Mouse (Mus musculus) frontal cortex, postnatal 14 days (tissue): ENCODE measurements around the gene Rbl1.
"Not testable (repeated sequence)": the region's sequence is repeated elsewhere in the genome, so short reads cannot be mapped to it uniquely, and the experiment has no call there.

Experiments used
- DNase-seq, 2 experiments: peaks; one replicate each; pipeline ENCODE4 v3.0.0; 2022; ENCODE audit warnings: low spot score in 2 of 2

The Rbl1 gene

DNA sequence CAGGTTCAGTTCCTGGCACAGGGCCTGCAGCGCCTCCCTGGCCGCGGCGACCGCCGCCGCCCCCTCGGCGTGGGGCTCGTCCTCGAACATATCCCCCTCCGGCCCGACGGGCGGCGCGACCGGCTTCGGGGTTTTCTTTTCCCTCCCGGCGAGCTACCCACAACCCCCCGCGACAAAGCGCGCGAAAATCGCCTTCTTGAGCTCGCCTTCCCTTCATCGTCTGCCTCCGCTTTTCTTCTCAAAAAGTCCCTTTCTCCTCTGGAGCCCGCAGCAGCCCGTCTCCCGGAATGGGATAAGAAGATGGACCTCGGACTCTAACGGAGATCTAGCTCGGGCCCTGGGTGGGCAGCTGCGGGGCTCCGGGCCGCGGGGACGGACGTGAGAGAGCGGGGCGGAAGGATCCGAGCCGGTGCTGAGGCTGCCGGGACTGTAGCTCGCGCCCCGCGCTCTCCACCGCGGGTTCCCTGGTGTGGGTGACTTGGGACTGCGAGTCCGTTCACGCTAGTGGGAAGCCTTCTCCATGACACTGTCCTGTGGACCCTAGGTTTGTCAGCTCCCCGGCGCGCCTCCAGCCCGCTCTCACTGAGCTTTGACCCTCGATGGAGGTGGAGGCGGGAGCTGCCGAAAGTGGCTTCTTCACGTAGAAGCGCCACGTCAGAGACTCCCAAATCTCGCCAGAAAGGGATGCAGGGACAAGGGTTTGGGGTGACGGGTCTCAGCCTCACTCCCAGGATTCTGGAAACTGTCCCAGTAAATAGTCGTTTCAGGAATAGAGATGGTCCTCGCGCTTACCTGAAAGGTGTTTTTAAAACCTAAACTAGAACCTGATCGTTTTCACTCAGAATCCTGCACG lies at the start of gene Rbl1:
Gene Rbl1 (minus strand): TSS at position 169 of the 853 bp plus-strand sequence.
- DNase-seq, result peak; percentile 81 to 83

GRCm38 (mm10) chr2:157248111-157248510 lies 43.8 kb upstream of the Rbl1 start:
- DNase-seq, result no peak

DNA sequence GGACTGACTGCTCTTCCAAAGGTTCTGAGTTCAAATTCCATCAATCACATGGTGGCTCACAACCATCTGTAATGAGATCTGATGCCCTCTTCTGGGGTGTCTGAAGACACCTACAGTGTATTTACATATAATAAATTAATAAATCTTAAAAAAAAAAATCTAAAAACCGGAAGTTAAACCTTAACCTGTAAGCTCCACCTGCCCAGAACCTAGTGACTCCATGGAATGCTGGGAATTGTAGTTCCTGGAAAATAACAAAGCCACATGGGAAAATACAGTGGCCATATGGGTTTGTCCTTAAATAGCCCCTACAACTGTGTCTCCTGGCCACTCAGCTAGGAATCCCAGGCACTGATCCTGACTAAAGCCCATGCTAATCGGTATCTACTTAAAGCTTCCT lies 41.3 kb upstream of the Rbl1 start:
- DNase-seq, result no peak

DNA sequence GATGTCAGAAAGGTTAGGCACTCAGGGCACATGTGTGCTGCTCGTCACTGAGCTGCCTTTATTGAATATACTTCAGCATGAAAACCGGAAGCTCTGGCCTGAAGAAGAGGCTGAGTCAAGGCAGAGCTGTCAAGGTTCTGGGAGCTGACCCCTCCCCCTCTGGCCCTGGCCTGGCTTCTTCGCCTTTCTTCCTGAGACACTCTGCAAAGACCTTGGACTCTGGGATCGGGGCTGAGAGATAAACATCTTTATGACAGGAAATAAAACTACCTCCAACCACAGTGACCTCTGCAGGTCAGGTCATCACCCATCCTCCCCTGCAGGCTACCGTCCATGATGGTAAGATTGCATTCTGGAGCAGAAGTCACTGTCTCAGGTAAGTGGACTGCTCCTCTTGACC lies 40.7 kb upstream of the Rbl1 start:
- DNase-seq, result no peak

GRCm38 (mm10) chr2:157235946-157236345 lies 31.6 kb upstream of the Rbl1 start:
- DNase-seq, result no peak

DNA sequence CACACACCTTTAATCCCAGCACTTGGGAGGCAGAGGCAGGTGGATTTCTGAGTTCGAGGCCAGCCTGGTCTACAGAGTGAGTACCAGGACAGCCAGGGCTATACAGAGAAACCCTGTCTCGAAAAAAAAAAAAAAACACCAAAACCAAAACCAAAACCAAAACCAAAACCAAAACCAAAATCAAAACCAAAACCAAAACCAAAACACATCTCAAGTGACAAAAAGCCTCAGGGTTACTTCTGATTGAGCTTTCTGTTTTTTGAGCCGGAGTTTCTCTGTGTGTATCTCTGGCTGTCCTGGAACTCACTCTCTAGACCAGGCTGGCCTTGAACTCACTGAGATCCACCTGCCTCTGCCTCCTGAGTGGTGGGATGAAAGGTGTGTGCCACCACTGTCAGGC lies 17.6 kb upstream of the Rbl1 start:
- DNase-seq, result not testable (repeated sequence)

DNA sequence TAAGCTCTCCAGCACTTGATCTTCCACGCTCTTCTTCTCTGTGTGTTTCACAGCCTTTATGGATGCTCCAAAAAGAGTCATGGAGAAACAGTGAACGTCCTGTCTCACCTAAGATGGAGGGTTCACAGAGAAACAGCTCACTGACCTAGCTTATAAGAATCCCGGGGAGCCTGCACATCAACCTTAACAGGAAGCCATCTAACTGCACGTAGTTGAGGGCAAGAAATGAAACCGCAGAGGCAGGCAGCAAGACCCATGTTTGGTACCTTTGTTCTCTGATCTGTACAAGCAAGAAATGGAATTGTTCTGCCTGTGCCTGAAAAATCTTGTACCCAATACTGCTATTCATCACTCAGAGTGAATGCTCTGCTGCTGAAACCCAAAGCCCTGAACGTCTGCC lies 15.8 kb upstream of the Rbl1 start:
- no peak for DNase-seq

DNA sequence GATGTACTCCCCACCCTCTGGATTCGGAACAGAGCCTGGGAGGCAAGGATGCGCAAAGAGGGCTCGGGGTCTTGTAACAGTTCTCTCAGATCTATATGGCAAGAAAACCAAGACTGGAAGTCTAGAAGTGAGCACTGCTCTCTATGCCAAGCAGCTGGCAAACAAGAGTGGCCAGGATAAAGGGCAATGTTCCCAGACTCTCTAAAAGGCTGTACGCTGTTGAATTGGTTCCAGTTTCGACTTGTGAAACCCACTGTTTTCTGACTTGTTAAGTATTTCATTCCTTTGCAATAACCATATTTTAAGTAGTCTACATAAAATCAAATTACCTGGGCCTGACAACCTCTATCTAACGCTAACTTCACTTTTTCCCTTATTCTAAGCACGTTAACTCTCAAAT lies 7.4 kb upstream of the Rbl1 start:
- DNase-seq, result no peak

- peak in 1 of 2 experiments; percentile 8 for DNase-seq
Observed at GRCm38 (mm10) chr2:157203459-157204365, 622 bp downstream of the Rbl1 start.

DNA sequence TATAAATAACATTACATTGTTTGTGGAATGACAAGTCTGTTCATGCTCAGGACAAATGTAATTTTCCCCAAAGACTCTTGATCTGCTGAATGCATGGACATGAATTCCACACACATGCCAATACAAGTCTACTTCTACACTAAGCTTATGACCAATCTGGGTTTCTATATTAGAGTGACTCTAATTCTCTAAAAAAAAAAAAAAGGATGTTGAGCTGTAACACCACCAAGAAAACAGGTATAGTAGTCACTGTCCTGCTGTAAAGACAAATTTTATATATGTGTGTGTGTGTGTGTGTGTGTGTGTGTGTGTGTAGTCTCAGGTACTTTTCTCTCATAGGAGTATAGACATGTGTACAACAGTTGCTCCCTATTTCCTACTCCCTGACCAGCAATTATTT lies 1.3 kb downstream of the Rbl1 start:
- DNase-seq, result no peak

GRCm38 (mm10) chr2:157202361-157202760 lies 2.0 kb downstream of the Rbl1 start:
- no peak for DNase-seq

GRCm38 (mm10) chr2:157201081-157201830 lies 3.1 kb downstream of the Rbl1 start:
- no peak for DNase-seq

DNA sequence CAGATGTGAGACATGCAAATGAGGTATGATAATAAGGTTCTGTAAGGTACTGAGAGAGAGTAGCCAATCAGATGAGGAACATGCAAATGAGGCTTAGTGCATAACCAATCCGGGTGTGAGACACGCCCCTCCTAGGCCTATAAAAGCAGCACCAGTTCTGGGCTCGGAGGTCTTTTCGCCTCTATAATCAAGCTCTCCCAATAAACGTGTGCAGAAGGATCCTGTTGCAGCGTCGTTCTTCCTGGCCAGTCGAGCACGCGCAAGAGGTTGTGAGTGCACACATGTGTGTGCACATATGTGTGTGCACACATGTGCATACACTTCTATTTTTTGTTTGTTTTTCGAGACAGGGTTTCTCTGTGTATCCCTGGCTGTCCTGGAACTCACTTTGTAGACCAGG lies 5.9 kb downstream of the Rbl1 start:
- not testable (repeated sequence) for DNase-seq

- DNase-seq, result no peak
Observed at GRCm38 (mm10) chr2:157190651-157191050, 13.7 kb downstream of the Rbl1 start.

DNA sequence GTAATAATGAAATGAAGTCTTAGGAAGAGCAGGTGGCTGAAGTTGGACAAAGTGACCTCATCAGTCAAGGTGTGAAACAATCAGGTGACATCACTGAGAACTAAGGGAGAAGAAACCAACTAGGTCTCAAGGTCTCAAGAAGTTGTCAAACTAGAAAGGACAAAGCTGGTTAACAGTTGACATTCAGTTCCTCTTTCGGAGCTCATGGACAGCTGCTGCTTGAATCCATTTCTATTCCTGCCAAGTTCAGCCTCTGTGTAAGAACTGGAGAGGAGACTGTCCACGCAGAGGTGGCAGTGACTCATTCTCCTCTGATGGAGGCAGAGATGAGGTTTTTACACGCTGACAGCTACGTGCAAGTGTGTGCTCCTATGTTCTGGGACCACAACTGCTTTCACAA lies 17.1 kb downstream of the Rbl1 start:
- DNase-seq, result no peak

DNA sequence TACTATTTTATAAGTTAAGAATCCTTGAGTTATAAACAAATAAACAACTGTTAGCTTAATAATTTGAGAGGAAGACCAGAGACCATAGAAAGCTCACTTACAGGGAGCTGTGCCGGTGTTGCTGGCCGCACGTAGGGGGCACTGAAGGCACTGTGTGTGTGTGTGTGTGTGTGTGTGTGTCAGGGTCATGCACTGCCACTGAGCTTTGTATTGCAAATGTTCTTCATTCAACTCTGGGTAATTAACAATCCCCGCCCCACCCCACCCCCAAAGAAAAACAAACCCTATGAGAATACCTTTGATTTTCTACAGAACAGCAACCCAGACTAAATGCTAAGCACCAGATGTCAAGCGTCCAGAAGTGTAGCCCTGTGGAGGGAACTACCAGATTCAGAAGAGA lies 17.8 kb downstream of the Rbl1 start:
- DNase-seq, result no peak

DNA sequence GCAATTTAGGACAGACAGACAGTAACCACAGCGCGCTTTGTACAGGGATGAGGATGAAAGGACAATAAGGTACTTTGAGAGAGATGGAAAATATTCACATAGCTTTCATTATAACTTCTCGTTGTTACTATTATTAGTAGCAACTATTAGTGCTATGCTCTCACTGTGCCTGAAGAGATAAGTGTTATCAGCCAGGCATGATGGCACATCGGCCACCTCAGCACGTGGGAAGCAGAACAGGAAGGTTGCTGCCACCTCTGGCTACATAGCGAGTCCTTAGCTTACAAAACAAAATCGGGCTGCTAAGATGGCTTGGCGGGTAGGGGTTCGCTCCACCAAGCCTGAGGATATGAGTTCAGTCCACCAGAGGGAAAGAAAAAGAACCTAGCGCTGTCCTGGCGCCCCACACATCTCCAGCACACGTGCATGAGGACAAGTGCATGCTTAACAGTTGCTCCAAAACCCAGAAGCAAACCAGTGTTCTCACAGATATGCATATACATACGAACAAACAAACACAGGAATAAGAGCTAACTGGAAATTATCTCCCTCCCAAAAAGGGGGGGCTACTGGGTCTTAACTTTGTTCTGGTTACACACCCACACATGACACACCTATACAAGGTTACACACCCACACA lies 19.2 kb downstream of the Rbl1 start:
- DNase-seq, result no peak

DNA sequence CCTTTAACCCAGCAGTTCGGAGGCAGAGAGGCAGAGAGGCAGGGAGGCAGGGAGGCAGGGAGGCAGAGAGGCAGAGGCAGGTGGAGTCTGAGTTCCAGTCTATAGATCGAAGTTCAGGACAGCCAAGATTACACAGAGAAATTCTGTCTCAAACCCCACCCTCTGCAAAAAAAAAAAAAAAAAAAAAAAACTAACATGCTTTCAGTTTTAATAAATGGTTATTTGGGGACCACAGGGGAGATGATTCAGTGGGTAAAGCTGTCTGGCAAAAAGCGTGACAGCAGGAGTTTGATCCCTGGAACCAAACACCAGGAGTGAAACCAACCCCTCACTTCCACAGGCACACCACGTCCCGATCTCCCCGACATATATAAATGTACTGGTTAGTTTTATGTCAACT lies 26.2 kb downstream of the Rbl1 start:
- no peak for DNase-seq

GRCm38 (mm10) chr2:157176248-157176647 lies 28.1 kb downstream of the Rbl1 start:
- no peak for DNase-seq

DNA sequence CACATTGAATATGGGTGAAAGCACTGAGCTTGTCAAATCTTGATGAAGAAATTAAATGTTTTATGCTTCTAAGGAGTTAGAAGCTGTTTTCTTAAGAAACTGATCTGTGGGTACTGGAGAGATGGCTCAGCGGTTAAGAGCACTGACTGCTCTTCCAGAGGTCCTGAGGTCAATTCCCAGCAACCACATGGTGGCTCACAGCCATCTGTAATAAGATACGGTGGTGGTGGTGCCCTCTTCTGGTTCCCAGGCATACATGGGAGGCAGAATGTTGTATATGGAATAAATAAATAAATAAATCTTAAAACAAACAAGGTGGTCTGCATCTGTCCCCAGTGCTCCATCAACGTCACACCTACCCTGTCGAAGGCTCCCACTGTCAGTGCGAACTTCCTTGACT lies 29.9 kb downstream of the Rbl1 start:
- DNase-seq, result no peak

- no peak for DNase-seq
Observed at GRCm38 (mm10) chr2:157173555-157173954, 30.8 kb downstream of the Rbl1 start.

DNA sequence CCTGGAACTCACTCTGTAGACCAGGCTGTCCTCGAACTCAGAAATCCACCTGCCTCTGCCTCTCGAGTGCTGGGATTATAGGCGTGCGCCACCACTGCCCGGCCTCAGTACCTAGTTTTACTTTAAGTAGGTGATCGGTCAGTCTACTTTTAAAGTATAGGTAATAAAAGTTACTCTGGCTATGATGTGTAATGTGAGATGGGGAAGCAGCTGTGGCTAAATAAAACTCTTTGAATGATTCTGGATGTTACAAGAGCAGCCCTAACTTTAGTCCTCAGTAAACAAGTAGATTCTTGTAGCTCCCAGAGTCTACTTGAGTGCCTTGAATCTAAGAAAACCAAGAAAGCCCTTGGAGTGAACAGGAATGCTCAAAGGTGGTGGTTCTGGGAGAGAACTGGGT lies 31.4 kb downstream of the Rbl1 start:
- DNase-seq, result no peak
